15 mouse cellular contexts compared by ENCODE assay signal in the genomic region with DNA sequence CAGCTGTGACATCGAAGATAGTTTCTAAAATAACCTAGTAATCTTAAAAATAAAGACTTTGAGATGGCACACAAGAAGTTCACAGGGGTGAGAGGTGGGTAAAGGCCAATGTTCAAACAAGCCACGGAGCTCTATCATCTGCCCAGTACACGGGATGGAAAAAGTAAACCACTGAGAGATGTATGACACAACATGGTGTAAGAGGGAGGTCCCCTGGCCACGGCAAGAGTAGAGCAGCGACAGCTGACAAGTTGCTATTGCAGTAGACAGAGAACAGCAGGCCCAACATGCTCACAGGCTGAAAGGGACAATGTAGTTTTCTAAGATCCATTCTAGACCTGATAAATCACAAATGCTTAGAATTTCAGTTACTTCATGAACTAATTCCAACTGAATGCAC.
"Had no signal": no experiment of that assay in that cellular context is flagged by ENCODE, and none has a peak within 500 bp of the region (broad histone marks: within the 10 kb centered on the region; RNA-seq: fewer than 3 reads in every experiment).

No protein-coding gene starts in this region.

- H3K4me2 ChIP-seq: limb, embryonic 13.5 days; liver, embryonic 11.5 days; liver, embryonic 15.5 days; midbrain, embryonic 11.5 days; neural tube, embryonic 13.5 days had no signal

- H3K27ac ChIP-seq: layer of hippocampus, adult 2 months; limb, embryonic 13.5 days; liver, embryonic 15.5 days; macrophage; neural tube, embryonic 13.5 days had no signal

- DNase-seq: kidney, adult 18-20 months; kidney, postnatal 10 days; kidney, postnatal 4 days; left cerebral cortex, postnatal 4 days; right cerebral cortex, postnatal 14 days; thymus, postnatal 36 days had no signal

- H3K4me3 ChIP-seq: layer of hippocampus, adult 2 months; limb, embryonic 13.5 days; liver, embryonic 15.5 days; megakaryocyte, embryonic 14.5 days; neural tube, embryonic 13.5 days had no signal

- H3K27me3 ChIP-seq: limb, embryonic 13.5 days; liver, embryonic 15.5 days; megakaryocyte, embryonic 14.5 days; neural tube, embryonic 13.5 days had no signal

- H3K4me1 ChIP-seq: limb, embryonic 13.5 days; liver, embryonic 15.5 days; neural tube, embryonic 13.5 days had no signal

- H3K9me3 ChIP-seq: limb, embryonic 13.5 days; liver, embryonic 15.5 days; megakaryocyte, embryonic 14.5 days; neural tube, embryonic 13.5 days had no signal

- ATAC-seq: midbrain, embryonic 16.5 days had no signal

- H3K9ac ChIP-seq: limb, embryonic 13.5 days; liver, embryonic 15.5 days; neural tube, embryonic 13.5 days had no signal

- H3K36me3 ChIP-seq: limb, embryonic 13.5 days; liver, embryonic 15.5 days; neural tube, embryonic 13.5 days had no signal
